Mouse (Mus musculus): ENCODE data around the gene H2-M3. TPM values are rescaled to one million over a fixed set of nuclear protein-coding genes. Genes with fewer than 3 reads are reported as not detected.

Gene H2-M3
- polyA plus RNA-seq, 1 experiment, result not detected

DNA sequence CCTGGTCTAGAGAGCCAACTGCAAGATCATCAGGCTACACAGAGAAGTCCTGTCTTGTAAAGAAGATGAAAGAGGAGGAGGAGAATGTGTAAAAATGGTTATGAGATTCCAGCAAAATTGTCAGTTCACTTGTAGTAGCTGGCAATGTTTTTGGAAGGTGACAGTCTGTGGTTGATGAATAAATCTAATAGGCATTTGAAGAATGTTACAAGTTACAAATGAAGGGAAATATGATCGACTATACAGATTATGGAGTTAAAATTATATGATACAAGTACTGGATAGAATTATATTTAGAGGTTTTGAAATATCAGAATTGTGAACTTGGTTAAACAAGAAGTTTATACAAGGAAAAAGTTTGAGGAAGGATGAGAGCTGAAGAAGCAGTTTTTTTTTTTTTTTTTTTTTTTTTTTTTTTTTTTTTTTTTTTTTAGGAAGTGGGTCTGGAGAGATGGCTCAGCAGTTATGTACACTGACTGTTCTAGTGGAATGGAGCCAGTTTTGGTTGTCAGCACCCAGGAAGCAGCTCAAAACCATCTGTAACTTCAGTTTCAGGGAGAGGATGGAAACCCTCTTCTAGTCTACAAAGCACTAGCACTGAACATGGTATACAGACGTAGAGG is 5.7 kb downstream of the H2-M3 start:
- Histone ChIP-seq H3K36me3 (ENCODE audit: control insufficient read depth) (no peaks in the 10 kb centered on the region), H3K4me1 (ENCODE audit: control insufficient read depth) (peaks cover 3% of the 10 kb centered on the region)
- TF ChIP-seq TAL1 (IDR thresholded peaks at IDR 0.05; ENCODE audit: low read length) (no peak), GATA1 (IDR thresholded peaks at IDR 0.05; ENCODE audit: low read length) (no peak)

DNA sequence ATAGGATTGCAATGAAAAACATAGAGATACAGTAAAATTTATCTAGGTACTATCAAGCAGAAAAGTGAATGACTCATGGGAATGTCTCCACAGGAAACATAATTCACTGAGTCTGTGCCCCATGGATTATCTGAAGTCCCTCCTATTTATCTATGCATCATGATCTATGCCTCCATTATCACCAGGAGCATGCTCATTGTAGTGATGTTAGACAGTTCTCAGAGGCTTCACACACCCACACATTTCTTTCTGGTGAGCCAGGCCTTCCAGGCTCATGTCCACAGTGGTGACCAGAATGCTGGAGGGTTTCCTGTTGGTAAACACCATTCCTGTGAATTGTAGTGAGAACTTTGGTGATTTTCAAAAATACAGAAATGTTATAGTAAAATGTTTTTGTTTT is 6.6 kb downstream of the H2-M3 start:
- TF ChIP-seq TAL1 (IDR thresholded peaks at IDR 0.05; ENCODE audit: low read length), result no peak
- no peak for TF ChIP-seq GATA1 (IDR thresholded peaks at IDR 0.05; ENCODE audit: low read length)
- Histone ChIP-seq H3K9me3 (ENCODE audit: control insufficient read depth, low read length) (no peaks in the 10 kb centered on the region), H3K36me3 (ENCODE audit: control insufficient read depth) (no peaks in the 10 kb centered on the region), H3K4me1 (ENCODE audit: control insufficient read depth) (no peaks in the 10 kb centered on the region), H3K4me3 (replicated peaks) (no peak overlapping the region), H3K27me3 (ENCODE audit: control insufficient read depth) (no peaks in the 10 kb centered on the region)

More for the DNA sequence above, 5.7 kb downstream of the H2-M3 start:
- Histone ChIP-seq H3K4me3 (replicated peaks) (no peak overlapping the region), H3K27me3 (ENCODE audit: control insufficient read depth) (no peaks in the 10 kb centered on the region), H3K9me3 (ENCODE audit: control insufficient read depth, low read length) (no peaks in the 10 kb centered on the region)

GRCm38 (mm10) chr17:37280331-37280730 is 10.3 kb downstream of the H2-M3 start:
- H3K4me1 ChIP-seq (ENCODE audit: control insufficient read depth), result no peaks in the 10 kb centered on the region
- no peak overlapping the region for H3K4me3 ChIP-seq (replicated peaks)
- TF ChIP-seq TAL1 (IDR thresholded peaks at IDR 0.05; ENCODE audit: low read length) (no peak), GATA1 (IDR thresholded peaks at IDR 0.05; ENCODE audit: low read length) (no peak)
- no peaks in the 10 kb centered on the region for H3K36me3 ChIP-seq (ENCODE audit: control insufficient read depth)
- H3K9me3 ChIP-seq (ENCODE audit: control insufficient read depth, low read length), result no peaks in the 10 kb centered on the region
- no peaks in the 10 kb centered on the region for H3K27me3 ChIP-seq (ENCODE audit: control insufficient read depth)

DNA sequence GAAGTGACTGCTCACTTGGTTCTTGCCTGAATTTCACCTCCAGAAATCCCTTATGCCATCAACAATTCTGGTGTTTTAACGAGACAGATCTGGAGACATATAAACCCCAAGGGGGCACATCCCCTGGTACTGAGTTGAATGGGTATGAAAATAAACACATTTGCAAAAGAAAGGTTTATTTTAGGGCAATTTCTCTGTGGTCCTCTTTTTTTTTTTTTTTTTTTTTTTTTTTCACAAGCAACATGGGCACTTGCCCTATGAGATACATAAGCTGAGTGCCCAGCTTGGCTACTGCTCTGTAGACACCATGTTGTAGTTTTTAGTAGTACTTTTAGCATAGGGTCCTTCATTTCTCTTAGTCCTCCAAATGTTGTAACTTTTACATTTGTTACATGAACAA is 13.3 kb downstream of the H2-M3 start, which contains the start of gene Olfr99:
Gene Olfr99 (minus strand): TSS at position 101 of the 400 bp plus-strand sequence.
- Histone ChIP-seq H3K36me3 (ENCODE audit: control insufficient read depth) (no peaks in the 10 kb centered on the region), H3K9me3 (ENCODE audit: control insufficient read depth, low read length) (no peaks in the 10 kb centered on the region), H3K4me1 (ENCODE audit: control insufficient read depth) (no peaks in the 10 kb centered on the region), H3K4me3 (replicated peaks) (no peak within 1 kb of the TSS), H3K27me3 (ENCODE audit: control insufficient read depth) (no peaks in the 10 kb centered on the region)
- TF ChIP-seq TAL1 (IDR thresholded peaks at IDR 0.05; ENCODE audit: low read length) (no peak), GATA1 (IDR thresholded peaks at IDR 0.05; ENCODE audit: low read length) (no peak)

- Histone ChIP-seq H3K36me3 (ENCODE audit: control insufficient read depth) (no peaks in the 10 kb centered on the region), H3K4me3 (replicated peaks) (no peak within 1 kb of the TSS), H3K9me3 (ENCODE audit: control insufficient read depth, low read length) (peaks cover 3% of the 10 kb centered on the region; the same call in 1 of the 2 replicates), H3K27me3 (ENCODE audit: control insufficient read depth) (no peaks in the 10 kb centered on the region), H3K4me1 (ENCODE audit: control insufficient read depth) (no peaks in the 10 kb centered on the region)
- TF ChIP-seq TAL1 (IDR thresholded peaks at IDR 0.05; ENCODE audit: low read length) (no peak), GATA1 (IDR thresholded peaks at IDR 0.05; ENCODE audit: low read length) (no peak)
Observed at GRCm38 (mm10) chr17:37304213-37304612, 34.2 kb downstream of the H2-M3 start, which contains the start of gene Olfr101. Olfr101 (minus strand) TSS chr17:37304313.

DNA sequence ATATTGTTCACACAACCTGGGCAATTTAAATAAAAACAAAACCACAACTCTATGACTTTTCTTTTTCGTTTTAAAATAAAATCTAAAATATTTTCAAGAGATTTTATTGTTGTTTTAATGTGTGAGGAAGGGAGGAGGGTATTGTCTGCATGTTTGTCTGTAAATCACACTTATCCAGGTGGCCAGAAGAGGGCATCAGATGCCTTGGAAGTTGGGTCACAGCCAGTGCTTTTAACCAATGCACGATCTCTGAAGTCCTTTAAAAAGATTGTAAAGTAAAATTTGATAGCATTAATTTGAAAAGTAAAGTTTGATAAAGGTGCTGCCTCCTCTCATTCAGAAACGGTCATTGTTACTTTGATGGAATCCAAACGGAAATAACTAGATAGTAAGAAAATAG is 38.5 kb downstream of the H2-M3 start:
- TF ChIP-seq TAL1 (IDR thresholded peaks at IDR 0.05; ENCODE audit: low read length) (no peak), GATA1 (IDR thresholded peaks at IDR 0.05; ENCODE audit: low read length) (no peak)
- peaks cover 3% of the 10 kb centered on the region; the same call in 1 of the 2 replicates for H3K9me3 ChIP-seq (ENCODE audit: control insufficient read depth, low read length)
- no peaks in the 10 kb centered on the region for H3K4me1 ChIP-seq (ENCODE audit: control insufficient read depth)
- no peaks in the 10 kb centered on the region for H3K27me3 ChIP-seq (ENCODE audit: control insufficient read depth)
- no peak overlapping the region for H3K4me3 ChIP-seq (replicated peaks)
- H3K36me3 ChIP-seq (ENCODE audit: control insufficient read depth), result no peaks in the 10 kb centered on the region

- no peak overlapping the region for H3K4me3 ChIP-seq (replicated peaks)
- TF ChIP-seq GATA1 (IDR thresholded peaks at IDR 0.05; ENCODE audit: low read length) (no peak), TAL1 (IDR thresholded peaks at IDR 0.05; ENCODE audit: low read length) (no peak)
- peaks cover 3% of the 10 kb centered on the region; the same call in 1 of the 2 replicates for H3K9me3 ChIP-seq (ENCODE audit: control insufficient read depth, low read length)
- H3K27me3 ChIP-seq (ENCODE audit: control insufficient read depth), result no peaks in the 10 kb centered on the region
- H3K36me3 ChIP-seq (ENCODE audit: control insufficient read depth), result no peaks in the 10 kb centered on the region
- no peaks in the 10 kb centered on the region for H3K4me1 ChIP-seq (ENCODE audit: control insufficient read depth)
Observed at GRCm38 (mm10) chr17:37310146-37310699, 40.2 kb downstream of the H2-M3 start.

GRCm38 (mm10) chr17:37316954-37317353 is 46.9 kb downstream of the H2-M3 start, which contains the start of gene Olfr102:
Olfr102 (minus strand) TSS chr17:37317054.
- Histone ChIP-seq H3K4me3 (replicated peaks) (no peak within 1 kb of the TSS), H3K36me3 (ENCODE audit: control insufficient read depth) (no peaks in the 10 kb centered on the region), H3K27me3 (ENCODE audit: control insufficient read depth) (no peaks in the 10 kb centered on the region), H3K4me1 (ENCODE audit: control insufficient read depth) (no peaks in the 10 kb centered on the region), H3K9me3 (ENCODE audit: control insufficient read depth, low read length) (peaks cover 13% of the 10 kb centered on the region)
- TF ChIP-seq TAL1 (IDR thresholded peaks at IDR 0.05; ENCODE audit: low read length) (no peak), GATA1 (IDR thresholded peaks at IDR 0.05; ENCODE audit: low read length) (no peak)

Other genes starting within 250 kb of the H2-M3 start
- not detected in 2 replicates for gene Mog, start 246.8 kb upstream of the H2-M3 start, polyA plus RNA-seq (2012)
- 0.08 TPM in 1 of 2 replicates, not detected in the other for gene Gabbr1, start 224.3 kb upstream of the H2-M3 start, polyA plus RNA-seq (2012)
- not detected in 2 replicates for gene Olfr90, start 181.7 kb upstream of the H2-M3 start, polyA plus RNA-seq (2012)
- 0.04 TPM in 1 of 2 replicates, not detected in the other for gene Olfr91, start 171.9 kb upstream of the H2-M3 start, polyA plus RNA-seq (2012)
- gene Olfr92, start 150.1 kb upstream of the H2-M3 start, polyA plus RNA-seq (2012), result not detected in 2 replicates
- gene Olfr93, start 108.7 kb upstream of the H2-M3 start, polyA plus RNA-seq (2012), result not detected in 2 replicates
- gene Ubd, start 76.3 kb upstream of the H2-M3 start, polyA plus RNA-seq (2012), result not detected in 2 replicates
- gene Olfr94, start 69.2 kb upstream of the H2-M3 start, polyA plus RNA-seq (2012), result not detected in 2 replicates
- not detected in 2 replicates for gene Olfr95, start 57.1 kb upstream of the H2-M3 start, polyA plus RNA-seq (2012)
- not detected in 2 replicates for gene Olfr96, start 50.1 kb upstream of the H2-M3 start, polyA plus RNA-seq (2012)
- not detected in 2 replicates for gene Olfr97, start 32.9 kb upstream of the H2-M3 start, polyA plus RNA-seq (2012)
- 0.06 TPM in 1 of 2 replicates, not detected in the other for gene Olfr98, start 6.5 kb upstream of the H2-M3 start, polyA plus RNA-seq (2012)
- not detected in 2 replicates for gene Olfr99, start 13.2 kb downstream of the H2-M3 start, polyA plus RNA-seq (2012)
- 0.02 TPM in 1 of 2 replicates, not detected in the other for gene Olfr101, start 34.1 kb downstream of the H2-M3 start, polyA plus RNA-seq (2012)
- gene Olfr102, start 46.8 kb downstream of the H2-M3 start, polyA plus RNA-seq (2012), result not detected in 2 replicates
- not detected in 2 replicates for gene Olfr103, start 69.5 kb downstream of the H2-M3 start, polyA plus RNA-seq (2012)
- not detected in 2 replicates for gene Olfr104-ps, start 89.4 kb downstream of the H2-M3 start, polyA plus RNA-seq (2012)
- gene Olfr105-ps, start 108.8 kb downstream of the H2-M3 start, polyA plus RNA-seq (2012), result not detected in 2 replicates
- not detected in 2 replicates for gene Olfr106-ps, start 120.2 kb downstream of the H2-M3 start, polyA plus RNA-seq (2012)
- not detected in 2 replicates for gene Olfr107, start 129.0 kb downstream of the H2-M3 start, polyA plus RNA-seq (2012)
- not detected in 2 replicates for gene Olfr108, start 175.3 kb downstream of the H2-M3 start, polyA plus RNA-seq (2012)
- gene Olfr109, start 188.7 kb downstream of the H2-M3 start, polyA plus RNA-seq (2012), result not detected in 2 replicates
- gene H2-M2, start 213.3 kb downstream of the H2-M3 start, polyA plus RNA-seq (2012), result not detected in 2 replicates
- gene Olfr110, start 222.2 kb downstream of the H2-M3 start, polyA plus RNA-seq (2012), result 0.02 TPM in 1 of 2 replicates, not detected in the other
- not detected in 2 replicates for gene Olfr111, start 237.8 kb downstream of the H2-M3 start, polyA plus RNA-seq (2012)